14 mouse cellular contexts compared by ENCODE assay signal in genomic region chr5:36575745-36576144, GRCm38 (mm10). TPM values are rescaled to one million over a fixed set of nuclear protein-coding genes. Genes with fewer than 3 reads are reported as not detected.
DNase-seq lines count a peak whose midpoint lies in the region; ATAC-seq and TF ChIP-seq lines count a peak whose summit lies in the region.
"Had no signal": no experiment of that assay in that cellular context is flagged by ENCODE, and none has a peak within 500 bp of the region (broad histone marks: within the 10 kb centered on the region; RNA-seq: fewer than 3 reads in every experiment).

No protein-coding gene starts in this region.

- H3K27ac ChIP-seq in liver, embryonic 13.5 days: peak overlapping the region; percentile 77; the same call in 1 of the 2 replicates
- H3K27ac ChIP-seq in liver, embryonic 11.5 days (ENCODE audit: low read depth, low read length): no peak overlapping the region
- H3K27ac ChIP-seq in heart, embryonic 13.5 days (replicated peaks): peak overlapping the region; percentile 86; the same call in 1 of the 2 replicates
- H3K27ac ChIP-seq in stomach, postnatal 0 days (replicated peaks): peak overlapping the region; percentile 86; the same call in 1 of the 2 replicates
- H3K27ac ChIP-seq in hindbrain, embryonic 16.5 days (ENCODE audit: low read depth, low read length): no peak overlapping the region
- H3K27ac ChIP-seq: hindbrain, embryonic 13.5 days; liver, embryonic 14.5 days; midbrain, embryonic 10.5 days; neural tube, embryonic 13.5 days had no signal

- TF ChIP-seq CTCF in stomach, postnatal 0 days (IDR thresholded peaks at IDR 0.05; ENCODE audit: low read depth): no peak

- no peak overlapping the region for H3K9ac ChIP-seq in liver, embryonic 13.5 days
- H3K9ac ChIP-seq in liver, embryonic 11.5 days (ENCODE audit: low read depth, low read length): no peak overlapping the region
- H3K9ac ChIP-seq in heart, embryonic 13.5 days: no peak overlapping the region
- H3K9ac ChIP-seq in stomach, postnatal 0 days (ENCODE audit: low read length): no peak overlapping the region
- H3K9ac ChIP-seq in hindbrain, embryonic 16.5 days (ENCODE audit: low read depth, low read length): no peak overlapping the region
- H3K9ac ChIP-seq: hindbrain, embryonic 13.5 days; liver, embryonic 14.5 days; neural tube, embryonic 13.5 days had no signal

- peaks cover 10% of the 10 kb centered on the region for H3K36me3 ChIP-seq in liver, embryonic 13.5 days
- no peaks in the 10 kb centered on the region for H3K36me3 ChIP-seq in liver, embryonic 11.5 days (ENCODE audit: control insufficient read depth, insufficient read depth, low read length)
- H3K36me3 ChIP-seq in heart, embryonic 13.5 days: peaks cover 12% of the 10 kb centered on the region
- H3K36me3 ChIP-seq in stomach, postnatal 0 days (ENCODE audit: control insufficient read depth, insufficient read depth, low read length): no peaks in the 10 kb centered on the region
- peaks cover 6% of the 10 kb centered on the region; the same call in 1 of the 2 replicates for H3K36me3 ChIP-seq in hindbrain, embryonic 16.5 days (ENCODE audit: control insufficient read depth, insufficient read depth, low read length)

- no peaks in the 10 kb centered on the region for H3K27me3 ChIP-seq in liver, embryonic 13.5 days
- no peaks in the 10 kb centered on the region for H3K27me3 ChIP-seq in liver, embryonic 11.5 days (replicated peaks; ENCODE audit: control insufficient read depth, insufficient read depth, low read length)
- H3K27me3 ChIP-seq in heart, embryonic 13.5 days (replicated peaks): no peaks in the 10 kb centered on the region
- H3K27me3 ChIP-seq in stomach, postnatal 0 days (ENCODE audit: control insufficient read depth, insufficient read depth, low read length): no peaks in the 10 kb centered on the region
- H3K27me3 ChIP-seq in hindbrain, embryonic 16.5 days (replicated peaks; ENCODE audit: control insufficient read depth, insufficient read depth, low read length): no peaks in the 10 kb centered on the region
- H3K27me3 ChIP-seq: neural tube, embryonic 13.5 days had no signal

- H3K9me3 ChIP-seq in liver, embryonic 13.5 days (replicated peaks): no peaks in the 10 kb centered on the region
- no peaks in the 10 kb centered on the region for H3K9me3 ChIP-seq in liver, embryonic 11.5 days (ENCODE audit: control insufficient read depth, low read length)
- no peaks in the 10 kb centered on the region for H3K9me3 ChIP-seq in heart, embryonic 13.5 days
- no peaks in the 10 kb centered on the region for H3K9me3 ChIP-seq in stomach, postnatal 0 days (ENCODE audit: control insufficient read depth, low read length)
- no peaks in the 10 kb centered on the region for H3K9me3 ChIP-seq in hindbrain, embryonic 16.5 days (ENCODE audit: control insufficient read depth, low read length)
- H3K9me3 ChIP-seq: hindbrain, embryonic 13.5 days; midbrain, embryonic 10.5 days; neural tube, embryonic 13.5 days had no signal

- TF ChIP-seq EP300 in stomach, postnatal 0 days (optimal IDR thresholded peaks at IDR 0.05): no peak

- H3K4me2 ChIP-seq in liver, embryonic 13.5 days: no peak overlapping the region
- no peak overlapping the region for H3K4me2 ChIP-seq in liver, embryonic 11.5 days
- H3K4me2 ChIP-seq in heart, embryonic 13.5 days: no peak overlapping the region
- no peak overlapping the region for H3K4me2 ChIP-seq in stomach, postnatal 0 days (replicated peaks; ENCODE audit: low read depth)
- H3K4me2 ChIP-seq in hindbrain, embryonic 16.5 days (ENCODE audit: low read length): no peak overlapping the region
- H3K4me2 ChIP-seq: hindbrain, embryonic 13.5 days; neural tube, embryonic 13.5 days had no signal

- ATAC-seq in liver, embryonic 13.5 days (ENCODE audit: low read depth): no peak
- ATAC-seq in liver, embryonic 11.5 days (replicated peaks; ENCODE audit: low FRiP score): no peak
- no peak for ATAC-seq in heart, embryonic 13.5 days (ENCODE audit: extremely low read depth, insufficient number of reproducible peaks, low FRiP score, low TSS enrichment)
- ATAC-seq in stomach, postnatal 0 days (ENCODE audit: low FRiP score, low TSS enrichment): no peak
- ATAC-seq in hindbrain, embryonic 16.5 days: no peak

- peak; percentile 63 for DNase-seq in gastrocnemius, adult 18-20 months (ENCODE audit: low spot score)
- no peak for DNase-seq in gastrocnemius, postnatal 10 days
- DNase-seq in liver, embryonic 13.5 days: no peak
- no peak for DNase-seq in liver, embryonic 11.5 days (ENCODE audit: low spot score)
- no peak for DNase-seq in stomach, postnatal 0 days (ENCODE audit: low spot score)
- DNase-seq in Muller cell, postnatal 12 days (ENCODE audit: inconsistent ontology term): no peak
- DNase-seq: cerebellum, adult 9-11 months; thymus, adult 18-20 months had no signal

- H3K4me1 ChIP-seq in liver, embryonic 13.5 days (replicated peaks): peaks cover 69% of the 10 kb centered on the region
- peaks cover 23% of the 10 kb centered on the region for H3K4me1 ChIP-seq in liver, embryonic 11.5 days (replicated peaks; ENCODE audit: control insufficient read depth, insufficient read depth, low read length)
- H3K4me1 ChIP-seq in heart, embryonic 13.5 days: peaks cover 44% of the 10 kb centered on the region
- peaks cover 16% of the 10 kb centered on the region for H3K4me1 ChIP-seq in stomach, postnatal 0 days (replicated peaks; ENCODE audit: control insufficient read depth, insufficient read depth)
- peaks cover 1% of the 10 kb centered on the region; the same call in 1 of the 2 replicates for H3K4me1 ChIP-seq in hindbrain, embryonic 16.5 days (ENCODE audit: control insufficient read depth, insufficient read depth, low read depth, low read length)

- H3K4me3 ChIP-seq in liver, embryonic 13.5 days (replicated peaks): no peak overlapping the region
- no peak overlapping the region for H3K4me3 ChIP-seq in liver, embryonic 11.5 days (ENCODE audit: low read depth, low read length)
- H3K4me3 ChIP-seq in heart, embryonic 13.5 days: no peak overlapping the region
- no peak overlapping the region for H3K4me3 ChIP-seq in stomach, postnatal 0 days (ENCODE audit: low read depth, low read length)
- no peak overlapping the region for H3K4me3 ChIP-seq in hindbrain, embryonic 16.5 days (ENCODE audit: low read length)
- H3K4me3 ChIP-seq: hindbrain, embryonic 13.5 days; midbrain, embryonic 10.5 days; neural tube, embryonic 13.5 days had no signal

- 68% methylated on average over 1 of the region's 1 CpGs for WGBS in liver, embryonic 13.5 days (ENCODE audit: insufficient replicate concordance)
- WGBS in liver, embryonic 11.5 days: 76% methylated on average over 1 of the region's 1 CpGs
- 77% methylated on average over 1 of the region's 1 CpGs for WGBS in heart, embryonic 13.5 days
- WGBS in stomach, postnatal 0 days: 57% methylated on average over 1 of the region's 1 CpGs
- WGBS in hindbrain, embryonic 16.5 days: 86% methylated on average over 1 of the region's 1 CpGs

RNA-seq across cellular contexts. Expression of gene Tbc1d14, which starts 17.3 kb away (rescaled TPM):
- total RNA-seq in gastrocnemius, adult 18-20 months (2021): 10 to 100 TPM; 14.5 to 14.6 TPM
- 10 to 100 TPM; 15.0 to 19.5 TPM for total RNA-seq in gastrocnemius, postnatal 10 days (2021)
- 9.4 and 10.9 TPM in 2 replicates for polyA plus RNA-seq in liver, embryonic 13.5 days (2015; fragmentation: Nextera tagmentation; extraction: Ambion mirVana)
- polyA plus RNA-seq in liver, embryonic 11.5 days (2014; fragmentation: Nextera tagmentation; extraction: Ambion mirVana): 26.0 and 30.2 TPM in 2 replicates
- polyA plus RNA-seq in heart, embryonic 13.5 days (2015; fragmentation: Nextera tagmentation; extraction: Ambion mirVana): 15.3 and 15.7 TPM in 2 replicates
- 22.1 and 22.8 TPM in 2 replicates for polyA plus RNA-seq in stomach, postnatal 0 days (2015; fragmentation: Nextera tagmentation; extraction: Ambion mirVana)
- polyA plus RNA-seq in hindbrain, embryonic 16.5 days (2015; fragmentation: Nextera tagmentation; extraction: Ambion mirVana): 63.8 and 74.4 TPM in 2 replicates

Comparison
In these comparisons a context has a peak if more than half of its experiments do, and no peak if none do; other contexts are left out.
1. H3K27ac ChIP-seq: peak in liver, embryonic 13.5 days (single experiment), heart, embryonic 13.5 days (single experiment) and stomach, postnatal 0 days (single experiment); none in liver, embryonic 11.5 days (single experiment) and hindbrain, embryonic 16.5 days (single experiment).